Mouse (Mus musculus) MEL (cell line): Measurements from ENCODE around the gene Pcx.

ENCODE experiments used
- BHLHE40 ChIP-seq: IDR thresholded peaks from 2 replicates; pipeline ENCODE4 v1.6.1; 2012; ENCODE audit warnings: low read depth, mild to moderate bottlenecking, inconsistent platforms, low read length, improper control_type of control experiment, borderline replicate concordance
- CTCF ChIP-seq, 3 experiments: IDR thresholded peaks in 2 of 3; conservative IDR thresholded peaks in 1 of 3; 2 replicates each; pipeline ENCODE4 v1.5.1; 2011 to 2012; ENCODE audit warnings: low read length in 3 of 3, low read depth in 2 of 3, mild to moderate bottlenecking in 2 of 3, improper control_type of control experiment in 1 of 3, inconsistent platforms in 1 of 3, mixed read lengths in 1 of 3, moderate library complexity in 1 of 3; ENCODE audit not compliant: control insufficient read depth in 1 of 3, insufficient read depth in 1 of 3, poor library complexity in 1 of 3, severe bottlenecking in 1 of 3
- EP300 ChIP-seq, 2 experiments: IDR thresholded peaks; 2 replicates each; pipeline ENCODE4 v1.6.1; 2011; ENCODE audit warnings: improper control_type of control experiment in 2 of 2, low read length in 2 of 2, low read depth in 1 of 2, mild to moderate bottlenecking in 1 of 2
- GATA1 ChIP-seq: IDR thresholded peaks from 2 replicates; pipeline ENCODE4 v1.6.1; 2011; ENCODE audit warnings: low read depth, low read length, improper control_type of control experiment
- JUND ChIP-seq: IDR thresholded peaks from 2 replicates; pipeline ENCODE4 v1.6.1; 2011; ENCODE audit warnings: low read depth, mild to moderate bottlenecking, improper control_type of control experiment, low read length
- POLR2A ChIP-seq, 2 experiments: IDR thresholded peaks; 2 replicates each; pipeline ENCODE4 v1.6.1; 2011 to 2012; ENCODE audit warnings: low read length in 2 of 2, mild to moderate bottlenecking in 2 of 2, control low read depth in 1 of 2, improper control_type of control experiment in 1 of 2, low read depth in 1 of 2, moderate library complexity in 1 of 2; ENCODE audit not compliant: control insufficient read depth in 1 of 2, insufficient read depth in 1 of 2, poor library complexity in 1 of 2
- POLR2AphosphoS2 ChIP-seq: IDR thresholded peaks from 2 replicates; pipeline ENCODE4 v1.6.1; 2011; ENCODE audit warnings: low read length, improper control_type of control experiment
- TCF12 ChIP-seq: IDR thresholded peaks from 2 replicates; pipeline ENCODE4 v1.6.1; 2014; ENCODE audit warnings: low read depth, mild to moderate bottlenecking, inconsistent platforms, low read length, improper control_type of control experiment, moderate library complexity
- ZKSCAN1 ChIP-seq: IDR thresholded peaks from 2 replicates; pipeline ENCODE4 v1.6.1; 2012; ENCODE audit warnings: low read depth, mild to moderate bottlenecking, inconsistent platforms, low read length, improper control_type of control experiment, moderate library complexity

DNA sequence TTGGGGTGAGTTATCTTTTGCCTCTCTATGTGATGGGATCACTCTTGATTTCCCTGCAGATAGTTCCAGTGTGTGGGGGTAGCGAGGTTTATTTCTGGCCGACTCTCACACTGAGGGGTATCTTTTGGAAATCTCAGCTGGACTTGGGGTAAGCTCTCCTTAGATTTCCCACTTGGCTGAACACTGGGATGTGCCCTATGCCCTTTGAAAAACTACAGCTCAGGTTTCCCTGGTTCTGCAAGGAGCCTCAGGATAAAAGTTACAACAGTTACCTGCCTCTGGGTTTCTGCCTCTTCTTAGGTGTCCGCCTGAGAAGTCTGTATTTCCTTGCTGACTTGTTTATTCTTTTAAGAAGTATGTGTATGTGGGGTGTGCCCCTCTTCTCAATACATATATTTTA is 30.7 kb downstream of the Pcx start:
- TF ChIP-seq GATA1 = no peak
- no peak for TF ChIP-seq POLR2AphosphoS2
- no peak for TF ChIP-seq ZKSCAN1
- TF ChIP-seq POLR2A (IDR thresholded peaks at IDR 0.05; ENCODE audit: control insufficient read depth in 1 of 2, insufficient read depth in 1 of 2, low read depth in 1 of 2, low read length in 2 of 2, poor library complexity in 1 of 2) = no peak
- TF ChIP-seq JUND = no peak
- no peak for TF ChIP-seq BHLHE40
- no peak for TF ChIP-seq EP300 (IDR thresholded peaks at IDR 0.05; ENCODE audit: low read depth in 1 of 2, low read length in 2 of 2)
- no peak for TF ChIP-seq CTCF (IDR thresholded peaks at IDR 0.05 in 2 of 3, conservative IDR thresholded peaks at IDR 0.05 in 1 of 3; ENCODE audit: control insufficient read depth in 1 of 3, insufficient read depth in 1 of 3, low read depth in 2 of 3, low read length in 3 of 3, poor library complexity in 1 of 3, severe bottlenecking in 1 of 3)
- TF ChIP-seq TCF12 = no peak
